Mouse (Mus musculus) CH12.LX (cell line): Measurements from ENCODE around the gene Frmd3.

Source experiments
- CHD2 ChIP-seq: IDR thresholded peaks from 2 replicates; pipeline ENCODE4 v1.6.1; 2011; ENCODE audit warnings: low read length, improper control_type of control experiment
- KAT2A ChIP-seq: IDR thresholded peaks from 2 replicates; pipeline ENCODE4 v1.6.1; 2012; ENCODE audit warnings: low read length, improper control_type of control experiment, inconsistent platforms; ENCODE audit not compliant: insufficient replicate concordance
- MAZ ChIP-seq: IDR thresholded peaks from 2 replicates; pipeline ENCODE4 v1.6.1; 2012; ENCODE audit warnings: low read depth, mild to moderate bottlenecking, inconsistent platforms, low read length, improper control_type of control experiment, moderate library complexity

DNA sequence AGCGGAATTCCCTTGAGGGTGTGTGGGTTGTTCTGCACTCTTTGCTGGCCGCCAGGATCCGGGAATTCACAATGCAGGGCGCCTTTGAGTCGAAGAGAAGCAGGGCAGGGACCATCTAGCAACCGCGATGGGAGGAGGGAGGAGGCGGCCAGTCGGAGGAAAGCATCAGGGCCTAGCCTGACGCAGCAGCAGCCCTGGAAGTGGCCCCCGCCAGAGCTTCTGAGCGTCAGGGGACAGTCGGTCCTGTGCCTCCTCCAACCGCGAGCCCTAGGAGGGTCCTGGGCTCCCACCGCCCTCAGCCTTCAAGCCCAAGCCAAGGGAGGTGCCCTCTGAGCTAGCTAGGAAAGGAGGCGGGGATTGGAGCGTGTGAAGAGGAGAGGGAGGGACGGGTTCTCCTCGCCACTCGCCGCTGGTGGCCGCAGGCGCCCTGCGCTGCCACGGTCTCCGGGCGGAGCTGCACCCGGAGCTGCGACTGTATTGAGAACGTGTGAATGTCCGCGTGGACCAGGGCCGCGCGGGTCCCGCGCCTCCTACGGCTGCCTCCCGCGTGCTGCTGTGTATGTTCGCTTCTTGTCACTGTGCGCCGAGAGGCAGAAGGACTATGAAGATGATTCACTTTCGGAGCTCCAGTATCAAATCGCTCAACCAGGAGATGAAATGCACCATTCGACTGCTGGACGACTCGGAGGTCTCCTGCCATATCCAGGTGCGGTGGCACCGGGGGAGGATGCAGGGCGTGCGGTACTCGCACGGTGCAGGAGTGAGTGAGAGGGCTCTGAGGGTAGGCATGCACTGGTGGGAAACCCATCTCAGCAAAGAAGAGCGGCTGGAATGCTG, at the start of gene Frmd3:
- TF ChIP-seq CHD2 (no peak), MAZ (no peak), KAT2A (no peak)
